Mouse (Mus musculus) hindbrain, postnatal 0 days (tissue): Measurements from ENCODE around the gene Phka1. TPM values are rescaled to one million over a fixed set of nuclear protein-coding genes. Genes with fewer than 3 reads are reported as not detected.

Experiments
- ATAC-seq: fragments of 200-750 bp; cut with Nextera tagmentation; 2 replicates; pipeline ENCODE4 v1.8.0; 2017; ENCODE audit warnings: mild to moderate bottlenecking, moderate TSS enrichment, moderate library complexity
- DNase-seq: peaks from one replicate; pipeline ENCODE4 v3.0.0-alpha.2; 2015; ENCODE audit warnings: low spot score
- H3K27ac ChIP-seq: fragments of 300-500 bp; sonication (generic); 2 replicates; pipeline ENCODE4 v1.5.1; 2014; ENCODE audit warnings: mild to moderate bottlenecking
- H3K27me3 ChIP-seq: fragments of 300-500 bp; sonication (generic); 2 replicates; pipeline ENCODE4 v1.6.1; 2014; ENCODE audit warnings: low read length, mixed read lengths; ENCODE audit not compliant: insufficient read depth
- H3K36me3 ChIP-seq: fragments of 300-500 bp; sonication (generic); 2 replicates; pipeline ENCODE4 v1.6.1; 2014; ENCODE audit warnings: low read length, mixed read lengths; ENCODE audit not compliant: insufficient read depth
- H3K4me1 ChIP-seq: fragments of 300-500 bp; sonication (generic); 2 replicates; pipeline ENCODE4 v1.6.1; 2014; ENCODE audit warnings: antibody characterized with exemption, low read length, mixed read lengths; ENCODE audit not compliant: insufficient read depth
- H3K4me2 ChIP-seq: fragments of 300-500 bp; sonication (generic); 2 replicates; pipeline ENCODE4 v1.6.1; 2014; ENCODE audit warnings: low read depth, mild to moderate bottlenecking, low read length, moderate library complexity, mixed read lengths
- H3K4me3 ChIP-seq: fragments of 300-500 bp; sonication (generic); 2 replicates; pipeline ENCODE4 v1.5.1; 2014; ENCODE audit warnings: low read length
- H3K9ac ChIP-seq: fragments of 300-500 bp; sonication (generic); replicated peaks from 2 replicates; pipeline ENCODE4 v1.6.1; 2014; ENCODE audit warnings: mild to moderate bottlenecking, low read length, moderate library complexity, mixed read lengths
- H3K9me3 ChIP-seq: fragments of 300-500 bp; sonication (generic); 2 replicates; pipeline ENCODE4 v1.6.1; 2016; ENCODE audit warnings: low read length, mixed read lengths
- CTCF ChIP-seq: IDR thresholded peaks from 2 replicates; pipeline ENCODE4 v1.5.1; 2016; ENCODE audit warnings: antibody characterized with exemption, control low read depth, low read depth
- WGBS: fragments of 180-500 bp; shearing (Covaris S2); extraction: QIAGEN DNeasy Blood & Tissue Kit; methylation state at CpG from one replicate; pipeline ENCODE4 v1.1.7; 2014; 5-methylcytosine and 5-hydroxymethylcytosine counted together
- polyA plus RNA-seq: library from polyadenylated mRNA; unstranded; fragments of >200 nt; fragmentation: Nextera tagmentation; extraction: Ambion mirVana; gene quantifications from 2 replicates; pipeline ENCODE4 v1.2.1, GENCODE M21; 2015
- total RNA-seq: library from RNA; depleted of rRNA; stranded (reverse); fragments of >200 nt; gene quantifications from 2 replicates; pipeline ENCODE4 v1.2.3, GENCODE M21; 2014

Gene Phka1
- total and polyA plus RNA-seq, 2 experiments from 2014 or later, result 6.6 to 14.2 TPM

- Histone ChIP-seq H3K27me3 (no peaks in the 10 kb centered on the region), H3K4me3 (peak within 1 kb of the TSS; percentile 47), H3K27ac (peak within 1 kb of the TSS; percentile 62), H3K4me1 (no peaks in the 10 kb centered on the region), H3K36me3 (no peaks in the 10 kb centered on the region), H3K4me2 (peak within 1 kb of the TSS; percentile 62), H3K9ac (peak within 1 kb of the TSS; percentile 30), H3K9me3 (no peaks in the 10 kb centered on the region)
- ATAC-seq, result peak; percentile 94
- WGBS, result 21% methylated on average over 27 of the region's 27 CpGs
- DNase-seq, result peak; percentile 74
- no peak for TF ChIP-seq CTCF
These were observed 139.2 kb downstream of the Phka1 start, which contains the start of gene Hdac8 for GRCm38 (mm10) chrX:102504644-102505481. TSS of gene Hdac8 (minus strand) at chrX:102505359.

GRCm38 (mm10) chrX:102504179-102504578, 139.9 kb downstream of the Phka1 start:
- ATAC-seq, result 0 out of 2 replicates have a peak, but pooled peaks have one; percentile 16

GRCm38 (mm10) chrX:102493992-102494730, 149.9 kb downstream of the Phka1 start:
- DNase-seq (peak; percentile 65), ATAC-seq (peak; percentile 89)
- H3K4me3 ChIP-seq, result no peak overlapping the region
- H3K27me3 ChIP-seq, result no peaks in the 10 kb centered on the region
- no peak overlapping the region; the same call in 1 of the 2 replicates for H3K27ac ChIP-seq
- no peak overlapping the region for H3K4me2 ChIP-seq
- H3K9ac ChIP-seq, result no peak overlapping the region
- H3K9me3 ChIP-seq, result no peaks in the 10 kb centered on the region
- H3K4me1 ChIP-seq, result no peaks in the 10 kb centered on the region
- WGBS, result 57% methylated on average over 6 of the region's 6 CpGs
- H3K36me3 ChIP-seq, result no peaks in the 10 kb centered on the region
- TF ChIP-seq CTCF, result peak; percentile 62

More at GRCm38 (mm10) chrX:102504179-102504578, 139.9 kb downstream of the Phka1 start:
- H3K4me2 ChIP-seq, result peak overlapping the region; percentile 62
- DNase-seq, result no peak
- H3K27ac ChIP-seq, result peak overlapping the region; percentile 62; the same call in 1 of the 2 replicates
- no peaks in the 10 kb centered on the region for H3K27me3 ChIP-seq
- H3K4me3 ChIP-seq, result peak overlapping the region; percentile 47
- H3K9ac ChIP-seq, result peak overlapping the region; percentile 30; the same call in 1 of the 2 replicates
- WGBS, result 35% methylated on average over 10 of the region's 10 CpGs
- no peaks in the 10 kb centered on the region for H3K36me3 ChIP-seq
- no peaks in the 10 kb centered on the region for H3K4me1 ChIP-seq
- no peak for TF ChIP-seq CTCF
- H3K9me3 ChIP-seq, result no peaks in the 10 kb centered on the region

GRCm38 (mm10) chrX:102485575-102485974, 158.5 kb downstream of the Phka1 start:
- H3K9ac ChIP-seq, result no peak overlapping the region
- TF ChIP-seq CTCF, result no peak
- no peaks in the 10 kb centered on the region for H3K4me1 ChIP-seq
- H3K27me3 ChIP-seq, result no peaks in the 10 kb centered on the region; the same call in 1 of the 2 replicates
- DNase-seq (no peak), ATAC-seq (no peak)
- H3K4me2 ChIP-seq, result no peak overlapping the region
- no peak overlapping the region for H3K27ac ChIP-seq
- 79% methylated on average over 7 of the region's 7 CpGs for WGBS
- H3K36me3 ChIP-seq, result no peaks in the 10 kb centered on the region
- H3K4me3 ChIP-seq, result no peak overlapping the region
- no peaks in the 10 kb centered on the region for H3K9me3 ChIP-seq

GRCm38 (mm10) chrX:102479665-102480064, 164.4 kb downstream of the Phka1 start:
- no peaks in the 10 kb centered on the region; the same call in 1 of the 2 replicates for H3K27me3 ChIP-seq
- no peak overlapping the region for H3K9ac ChIP-seq
- H3K36me3 ChIP-seq, result no peaks in the 10 kb centered on the region
- ATAC-seq (no peak), DNase-seq (no peak)
- H3K9me3 ChIP-seq, result no peaks in the 10 kb centered on the region
- no peak overlapping the region for H3K27ac ChIP-seq
- no peak overlapping the region for H3K4me2 ChIP-seq
- H3K4me1 ChIP-seq, result no peaks in the 10 kb centered on the region
- WGBS, result 81% methylated on average over 4 of the region's 4 CpGs
- no peak overlapping the region for H3K4me3 ChIP-seq
- TF ChIP-seq CTCF, result no peak

- H3K36me3 ChIP-seq, result no peaks in the 10 kb centered on the region
- no peaks in the 10 kb centered on the region for H3K4me1 ChIP-seq
- no peaks in the 10 kb centered on the region for H3K9me3 ChIP-seq
- ATAC-seq (no peak), DNase-seq (peak; percentile 78)
- no peaks in the 10 kb centered on the region for H3K27me3 ChIP-seq
- no peak overlapping the region for H3K9ac ChIP-seq
- peak; percentile 75 for TF ChIP-seq CTCF
- 33% methylated on average over 4 of the region's 4 CpGs for WGBS
- no peak overlapping the region for H3K27ac ChIP-seq
- H3K4me3 ChIP-seq, result no peak overlapping the region
- no peak overlapping the region for H3K4me2 ChIP-seq
These were observed 165.1 kb downstream of the Phka1 start for GRCm38 (mm10) chrX:102478965-102479364.
